Mouse (Mus musculus) bone marrow, adult 2 months (tissue): ENCODE data around the gene Apol7b. TPM values are rescaled to one million over a fixed set of nuclear protein-coding genes. Genes with fewer than 3 reads are reported as not detected.
A peak's percentile ranks its signal among the peaks of the same experiment; 100 is the strongest.
"Not testable (repeated sequence)": the region's sequence is repeated elsewhere in the genome, so short reads cannot be mapped to it uniquely, and the experiment has no call there.

ENCODE experiments used
- H3K27ac ChIP-seq: fragments of 200-500 bp; 2 replicates; pipeline ENCODE4 v1.5.1; 2012; ENCODE audit warnings: low read depth, mild to moderate bottlenecking, control low read depth, inconsistent platforms, low read length; ENCODE audit not compliant: control insufficient read depth, poor library complexity, insufficient read depth
- H3K4me1 ChIP-seq: fragments of 200-500 bp; 2 replicates; pipeline ENCODE4 v1.6.1; 2011; ENCODE audit warnings: low read length; ENCODE audit not compliant: control insufficient read depth, insufficient read depth
- H3K4me3 ChIP-seq: fragments of 200-500 bp; replicated peaks from 2 replicates; pipeline ENCODE3; 2011; ENCODE audit warnings: mild to moderate bottlenecking, low read depth, low read length, control low read depth; ENCODE audit not compliant: control insufficient read depth
- CTCF ChIP-seq: fragments of 200-500 bp; IDR thresholded peaks from 2 replicates; pipeline ENCODE4 v1.5.1; 2011; ENCODE audit warnings: low read length, control low read depth; ENCODE audit not compliant: control insufficient read depth, insufficient read depth
- POLR2A ChIP-seq: fragments of 200-500 bp; IDR thresholded peaks from 2 replicates; pipeline ENCODE4 v1.6.1; 2011; ENCODE audit warnings: low read depth, mild to moderate bottlenecking, control low read depth, low read length, borderline replicate concordance; ENCODE audit not compliant: control insufficient read depth
- WGBS: fragments of 180-500 bp; shearing (Covaris S2); methylation state at CpG from one replicate; pipeline ENCODE4 v1.1.7; 2018; 5-methylcytosine and 5-hydroxymethylcytosine counted together
- polyA plus RNA-seq: library from polyadenylated mRNA; stranded (reverse); fragments of >200 nt; gene quantifications from 2 replicates; pipeline ENCODE4 v1.2.4, GENCODE M21; 2011; ENCODE audit warnings: low replicate concordance; ENCODE audit not compliant: missing spikeins, insufficient read depth, insufficient read length

Gene Apol7b
- not detected in 2 replicates for polyA plus RNA-seq

DNA sequence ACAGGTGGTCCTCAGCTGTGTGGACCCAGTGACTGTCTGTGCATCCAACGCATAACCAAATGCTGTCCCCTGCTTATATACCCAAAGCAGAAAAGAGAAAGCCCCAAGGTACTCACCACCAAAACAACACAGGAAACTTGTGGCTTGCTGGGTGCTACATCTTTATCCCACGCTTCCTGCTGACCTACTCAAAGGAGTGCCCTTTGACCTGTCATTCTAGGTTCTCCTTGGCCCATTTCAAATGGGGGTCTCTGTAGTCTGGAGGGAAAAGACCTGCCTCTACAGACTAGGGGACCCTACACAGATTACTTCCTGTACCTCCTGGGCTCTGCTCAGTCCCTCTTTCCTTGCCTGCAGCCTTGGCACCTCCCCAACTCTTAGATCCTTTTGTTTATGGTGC lies at the start of gene Apol7b:
Gene Apol7b, minus strand, starts transcription at position 101 of the 400 bp plus-strand sequence.
- H3K4me3 ChIP-seq, H3K4me1 ChIP-seq, H3K27ac ChIP-seq: not testable (repeated sequence)
- 61% methylated on average over 2 of the region's 2 CpGs for WGBS

DNA sequence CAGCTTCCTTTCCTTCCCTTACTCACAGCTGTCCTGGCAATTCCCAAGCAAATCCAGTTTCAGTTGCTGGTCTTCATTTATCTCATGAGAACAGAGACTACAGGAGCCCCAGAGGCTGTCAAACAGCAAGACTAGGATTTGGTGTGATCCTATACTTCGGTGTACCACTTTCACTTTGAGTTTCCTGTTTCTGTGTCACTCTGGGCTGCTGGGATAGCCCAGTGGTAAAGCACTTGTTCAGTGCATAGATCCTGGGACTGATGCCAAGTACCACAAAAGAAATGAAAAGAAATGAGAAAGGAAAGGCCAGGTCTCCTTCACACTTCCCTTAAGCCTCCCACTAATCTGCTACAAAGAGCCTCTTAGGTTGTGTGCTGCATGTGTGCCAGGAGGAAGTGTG lies 47.4 kb upstream of the Apol7b start:
- WGBS: 3% methylated on average over 1 of the region's 1 CpGs
- not testable (repeated sequence) for H3K4me3 ChIP-seq, H3K27ac ChIP-seq, H3K4me1 ChIP-seq

DNA sequence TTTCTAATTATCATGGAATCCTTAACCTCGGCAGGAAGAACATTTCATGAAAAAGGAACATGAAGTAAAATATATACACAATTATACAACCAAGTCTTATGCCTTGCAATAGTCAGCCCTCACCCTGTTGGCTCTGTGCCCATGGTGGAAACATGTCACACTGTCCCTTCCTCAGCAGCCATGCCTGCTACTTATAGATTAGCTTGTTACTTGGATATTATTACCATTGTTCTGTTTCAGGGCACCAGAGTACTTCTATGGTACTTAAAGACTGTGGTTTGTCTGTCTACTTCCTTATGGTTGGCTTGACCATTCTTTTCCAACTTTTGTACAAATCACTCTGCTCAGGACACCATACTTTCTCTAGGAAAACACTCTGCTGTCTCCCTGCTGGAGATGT lies 45.9 kb upstream of the Apol7b start:
- WGBS: no CpG with 5 or more reads among the region's 1 CpGs
- not testable (repeated sequence) for H3K4me1 ChIP-seq, H3K27ac ChIP-seq, H3K4me3 ChIP-seq

DNA sequence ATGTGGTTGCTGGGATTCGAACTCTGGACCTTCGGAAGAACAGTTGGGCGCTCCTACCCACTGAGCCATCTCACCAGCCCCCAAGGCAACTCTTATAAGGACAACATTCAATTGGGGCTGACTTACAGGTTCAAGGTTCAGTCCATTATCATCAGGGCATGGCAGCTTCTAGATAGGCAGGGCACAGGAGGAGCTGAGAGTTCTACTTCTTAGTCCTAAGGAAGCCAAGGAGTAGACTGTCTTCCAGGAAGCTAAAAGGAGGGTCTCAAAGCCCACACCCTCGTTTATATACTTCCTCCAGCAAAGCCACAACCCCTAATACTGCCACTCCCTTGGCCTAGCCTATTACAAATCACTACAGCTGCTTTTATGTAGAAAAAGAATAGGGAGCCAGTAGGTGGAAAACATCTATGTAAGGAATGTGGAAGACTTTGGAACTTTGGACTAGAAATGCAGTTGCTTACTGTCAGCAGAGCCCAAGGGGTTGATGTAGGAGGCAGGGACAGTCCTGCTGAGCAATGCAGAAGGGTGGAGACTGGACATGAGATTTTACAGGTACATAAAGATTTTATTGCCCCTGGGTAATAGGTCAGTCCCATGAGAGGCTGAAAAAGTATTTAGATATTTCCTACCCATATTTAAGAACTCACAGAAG lies 35.0 kb upstream of the Apol7b start:
- TF ChIP-seq POLR2A (no peak), CTCF (no peak)
- Histone ChIP-seq H3K27ac (no peak overlapping the region), H3K4me1 (no peaks in the 10 kb centered on the region), H3K4me3 (no peak overlapping the region)
- 50% methylated on average over 4 of the region's 4 CpGs for WGBS

DNA sequence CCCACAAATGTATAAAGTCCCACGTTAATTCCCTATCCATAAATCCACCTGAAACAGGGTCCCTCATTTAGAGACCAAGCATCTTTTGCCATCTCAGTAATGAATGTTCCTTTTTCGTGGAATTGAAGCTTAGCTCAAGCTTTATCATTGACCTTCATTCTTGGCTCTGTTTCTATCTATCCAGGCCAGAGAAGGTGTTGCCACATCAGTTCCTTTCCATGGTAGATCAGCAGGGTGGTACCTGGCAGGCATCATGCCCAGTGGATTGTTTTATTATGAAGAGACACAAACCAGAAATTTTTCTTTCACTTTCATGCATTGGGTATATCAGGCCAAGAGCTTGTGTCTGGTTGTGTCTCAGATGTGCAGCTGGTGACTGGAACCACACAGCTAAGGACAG lies 29.4 kb upstream of the Apol7b start, which contains the start of gene Apol10a:
Gene Apol10a, plus strand, starts transcription at position 355 of the 400 bp plus-strand sequence.
- H3K4me3 ChIP-seq, H3K27ac ChIP-seq, H3K4me1 ChIP-seq: not testable (repeated sequence)
- 64% methylated on average over 2 of the region's 2 CpGs for WGBS

DNA sequence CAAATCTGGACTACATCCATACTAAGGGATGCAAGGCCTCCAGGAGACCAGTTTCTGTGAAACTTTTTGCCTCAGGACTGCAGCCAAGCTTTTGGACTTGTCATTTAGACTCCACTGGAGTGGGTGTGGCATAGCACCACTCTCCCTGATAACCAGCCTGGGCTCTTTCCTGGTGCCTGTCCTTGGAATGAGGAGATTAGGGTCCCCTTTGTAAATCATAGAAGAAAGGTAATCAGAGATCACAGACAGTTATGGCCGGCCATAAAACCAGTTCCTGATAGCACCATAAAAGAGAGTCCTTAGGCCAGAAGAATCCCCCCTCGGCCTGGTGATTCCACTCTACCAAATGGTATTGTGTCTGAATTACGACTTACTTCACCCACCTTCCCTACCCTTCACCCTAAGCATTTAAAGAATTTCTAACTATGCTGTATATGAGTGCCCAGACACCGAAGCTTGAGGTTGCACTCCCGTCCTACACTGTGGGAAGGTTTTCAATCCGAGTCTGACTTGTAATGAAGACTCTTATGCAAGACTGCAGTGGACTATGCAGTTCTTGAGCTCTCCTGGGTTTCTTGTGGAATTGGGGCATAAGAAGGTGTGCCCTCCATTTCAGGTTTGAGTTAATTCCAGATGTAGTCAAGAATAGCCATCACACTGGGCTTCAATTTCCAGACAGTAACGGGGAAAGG lies 27.6 kb upstream of the Apol7b start:
- H3K27ac ChIP-seq, H3K4me1 ChIP-seq, H3K4me3 ChIP-seq: not testable (repeated sequence)
- 59% methylated on average over 7 of the region's 7 CpGs for WGBS

DNA sequence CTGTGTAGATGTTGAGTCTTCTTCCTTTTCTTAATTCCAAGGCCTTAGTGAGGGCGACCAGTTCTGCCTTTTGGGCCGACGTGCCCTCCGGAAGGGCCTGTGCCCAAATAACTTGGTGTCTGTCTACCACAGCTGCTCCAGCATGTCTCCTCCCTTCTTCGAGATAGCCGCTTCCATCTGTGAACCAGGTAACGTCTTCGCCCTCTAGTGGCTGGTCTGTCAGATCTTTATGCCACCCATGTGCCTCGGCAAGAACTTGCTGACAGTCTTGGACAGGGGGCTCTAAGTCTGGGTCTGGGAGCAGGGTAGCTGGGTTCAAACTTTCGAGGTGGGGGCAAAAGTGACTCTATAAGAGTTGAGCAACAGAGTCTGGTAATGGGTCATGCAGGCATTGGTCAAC lies 2.6 kb upstream of the Apol7b start:
- TF ChIP-seq CTCF: 0 out of 2 replicates have a peak, but pooled peaks have one; percentile 10
- WGBS: 51% methylated on average over 10 of the region's 10 CpGs
- H3K4me1 ChIP-seq, H3K4me3 ChIP-seq, H3K27ac ChIP-seq: not testable (repeated sequence)

DNA sequence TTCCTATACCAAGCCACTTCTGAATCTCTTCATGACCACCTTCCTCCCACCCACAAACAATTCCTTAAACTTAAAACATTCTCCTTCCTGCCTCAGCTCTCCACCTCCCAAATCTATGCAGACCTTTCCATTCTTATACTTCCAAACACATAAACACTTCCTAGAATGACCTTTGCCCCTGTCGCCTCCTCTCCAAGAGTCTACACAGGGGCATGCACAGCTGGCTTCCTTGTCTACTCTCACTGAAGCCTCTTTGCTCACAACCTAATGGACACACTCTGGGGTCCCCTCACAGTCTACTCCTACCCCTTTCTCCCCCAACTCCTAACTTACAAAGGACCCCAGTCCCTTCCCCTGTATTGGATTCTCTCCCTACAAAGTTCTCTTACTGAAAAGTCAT lies 1.6 kb downstream of the Apol7b start:
- H3K4me3 ChIP-seq, H3K4me1 ChIP-seq, H3K27ac ChIP-seq: not testable (repeated sequence)
- 68% methylated on average over 1 of the region's 1 CpGs for WGBS

DNA sequence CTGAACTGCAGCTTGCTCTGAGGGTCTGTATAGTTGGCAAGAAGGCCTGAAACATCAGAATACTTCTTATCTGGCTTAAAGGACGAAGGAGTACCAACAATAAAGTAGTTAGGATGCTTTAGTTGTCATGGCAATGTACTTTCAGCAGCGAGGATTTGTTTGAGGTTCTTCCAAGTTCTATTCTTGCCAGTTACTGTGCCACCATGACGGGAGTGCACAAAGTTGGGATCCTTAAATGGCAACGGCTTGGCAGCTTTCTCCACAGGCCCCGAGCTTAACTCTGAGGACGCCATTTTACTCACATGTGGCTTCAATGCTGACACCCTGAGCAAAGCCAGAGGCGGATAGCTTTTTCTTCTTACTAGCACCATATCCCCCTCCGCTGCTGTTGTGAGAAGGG lies 2.5 kb downstream of the Apol7b start:
- 80% methylated on average over 8 of the region's 8 CpGs for WGBS
- not testable (repeated sequence) for H3K27ac ChIP-seq, H3K4me1 ChIP-seq, H3K4me3 ChIP-seq

DNA sequence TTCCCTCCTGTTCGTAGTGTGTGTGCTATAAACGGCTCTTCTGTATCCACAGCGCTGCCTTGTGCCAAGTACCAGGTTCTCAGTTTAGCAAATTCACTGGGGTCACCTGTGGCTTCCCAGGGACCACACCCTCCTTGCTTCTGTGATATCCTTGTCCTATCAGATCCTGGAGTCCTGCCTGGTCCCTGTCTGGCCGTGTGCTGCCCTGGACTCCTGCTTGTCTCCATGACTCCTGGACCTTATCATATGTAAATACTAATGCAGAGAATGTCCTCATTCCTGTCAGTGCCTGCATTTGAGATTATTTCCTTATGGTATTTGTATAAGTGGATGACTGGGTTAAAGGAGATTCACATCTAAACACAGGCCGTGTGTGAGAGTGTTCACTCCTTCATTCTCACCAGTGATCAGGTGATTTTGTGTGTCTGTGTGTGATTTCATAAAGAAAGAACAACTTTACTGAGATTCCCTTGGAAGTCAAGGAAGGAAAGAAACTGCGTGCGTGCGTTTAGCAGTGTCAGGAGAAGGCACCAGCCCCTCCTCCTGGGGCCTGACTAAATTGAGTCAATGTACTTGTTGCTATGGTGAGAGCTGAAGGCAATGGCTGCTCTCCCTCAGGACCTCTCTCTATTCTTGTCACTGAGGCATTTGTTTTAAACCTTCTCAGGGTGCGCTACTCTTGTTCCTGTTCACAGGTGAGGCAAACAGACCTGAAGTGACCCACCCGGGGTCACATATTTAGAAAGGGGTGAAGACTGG lies 18.4 kb downstream of the Apol7b start:
- 80% methylated on average over 9 of the region's 10 CpGs for WGBS
- H3K4me1 ChIP-seq, H3K27ac ChIP-seq, H3K4me3 ChIP-seq: not testable (repeated sequence)

DNA sequence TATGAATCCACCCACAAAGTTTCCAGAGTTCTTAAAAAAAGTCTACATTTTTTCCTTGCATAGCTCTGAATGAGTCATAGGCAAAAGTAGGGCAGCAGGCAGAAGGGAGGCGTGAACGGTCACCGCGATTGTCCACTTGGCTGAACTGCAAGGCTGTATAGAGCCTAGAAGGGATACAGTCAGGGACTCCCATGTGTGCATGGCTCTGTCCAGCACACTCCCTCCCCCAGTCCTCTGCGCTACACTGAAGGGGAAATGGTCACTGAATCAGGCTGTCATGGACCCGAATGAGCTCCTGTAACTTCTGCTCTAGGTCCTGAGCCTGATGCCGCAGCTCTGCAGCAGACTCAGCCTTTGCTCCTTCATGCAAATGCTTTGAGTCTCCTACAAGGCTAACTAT lies 24.4 kb downstream of the Apol7b start:
- H3K27ac ChIP-seq, H3K4me3 ChIP-seq, H3K4me1 ChIP-seq: not testable (repeated sequence)
- WGBS: 32% methylated on average over 3 of the region's 7 CpGs

DNA sequence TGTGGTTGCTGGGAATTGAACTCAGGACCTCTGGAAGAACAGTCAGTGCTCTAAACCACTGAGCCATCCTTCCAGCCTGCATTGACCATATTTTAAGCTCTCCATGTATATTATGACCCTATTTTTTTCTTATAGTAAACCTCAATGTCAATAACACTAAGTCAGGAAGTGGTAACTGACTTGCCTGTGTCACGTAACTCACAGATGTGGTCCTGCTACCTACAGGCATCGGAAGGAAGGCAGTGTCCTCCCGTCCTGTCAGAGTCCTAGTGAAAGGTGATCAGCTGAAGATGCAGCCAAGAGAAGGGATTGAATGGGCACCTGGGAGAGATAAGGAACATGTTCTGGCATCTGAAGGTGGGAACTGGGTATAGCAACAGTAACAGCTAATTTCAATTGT lies 27.6 kb downstream of the Apol7b start:
- no CpG with 5 or more reads among the region's 3 CpGs for WGBS
- H3K4me1 ChIP-seq, H3K27ac ChIP-seq, H3K4me3 ChIP-seq: not testable (repeated sequence)
